Mouse (Mus musculus) ovary, postnatal 10 days (tissue): ENCODE data around the gene Gjc1.

Experiments used
- DNase-seq: peaks from one replicate; pipeline ENCODE4 v3.0.0; 2022; ENCODE audit warnings: low spot score

The Gjc1 gene

GRCm38 (mm10) chr11:102771916-102772714 is 47.4 kb downstream of the Gjc1 start:
- no peak for DNase-seq

GRCm38 (mm10) chr11:102770662-102771435 is 48.7 kb downstream of the Gjc1 start:
- DNase-seq: no peak

- no peak for DNase-seq
These were observed 49.4 kb downstream of the Gjc1 start for GRCm38 (mm10) chr11:102769993-102770661.

- no peak for DNase-seq
These were observed 50.4 kb downstream of the Gjc1 start for GRCm38 (mm10) chr11:102769141-102769540.

GRCm38 (mm10) chr11:102767055-102767670 is 52.3 kb downstream of the Gjc1 start:
- no peak for DNase-seq

- no peak for DNase-seq
These were observed 54.1 kb downstream of the Gjc1 start for GRCm38 (mm10) chr11:102765416-102765815.

- no peak for DNase-seq
These were observed 56.3 kb downstream of the Gjc1 start for GRCm38 (mm10) chr11:102763009-102763767.

GRCm38 (mm10) chr11:102762248-102762647 is 57.3 kb downstream of the Gjc1 start:
- DNase-seq: no peak

- DNase-seq: no peak
These were observed 57.9 kb downstream of the Gjc1 start, which contains the start of gene Adam11 for GRCm38 (mm10) chr11:102761309-102762210. Adam11 (plus strand) TSS chr11:102761439.

GRCm38 (mm10) chr11:102760805-102761308 is 58.6 kb downstream of the Gjc1 start:
- no peak for DNase-seq

- DNase-seq: no peak
These were observed 60.5 kb downstream of the Gjc1 start for GRCm38 (mm10) chr11:102758977-102759376.

- DNase-seq: no peak
These were observed 64.1 kb downstream of the Gjc1 start for GRCm38 (mm10) chr11:102755391-102755790.

- DNase-seq: no peak
These were observed 65.1 kb downstream of the Gjc1 start for GRCm38 (mm10) chr11:102754416-102754815.

- DNase-seq: no peak
These were observed 65.7 kb downstream of the Gjc1 start for GRCm38 (mm10) chr11:102753591-102754324.

- DNase-seq: no peak
These were observed 66.5 kb downstream of the Gjc1 start for GRCm38 (mm10) chr11:102752896-102753590.

- no peak for DNase-seq
These were observed 69.8 kb downstream of the Gjc1 start for GRCm38 (mm10) chr11:102749712-102750111.
